Mouse (Mus musculus) CD4-positive, CD25-positive, alpha-beta regulatory T cell, adult 4 months (primary cell): ENCODE results near the gene Psme2. TPM values are rescaled to one million over a fixed set of nuclear protein-coding genes. Genes with fewer than 3 reads are reported as not detected.

Experiments used
- ATAC-seq: one replicate; pipeline ENCODE4 v1.8.0; 2017
- polyA plus RNA-seq, 2 experiments: library from polyadenylated mRNA; unstranded; fragments of 100-300 nt; shearing (Covaris generic); gene quantifications; one replicate each; pipeline ENCODE4 v1.2.1; 2017

Psme2 gene
- polyA plus RNA-seq, 2 experiments from 2014 or later = 853 to 877 TPM

DNA sequence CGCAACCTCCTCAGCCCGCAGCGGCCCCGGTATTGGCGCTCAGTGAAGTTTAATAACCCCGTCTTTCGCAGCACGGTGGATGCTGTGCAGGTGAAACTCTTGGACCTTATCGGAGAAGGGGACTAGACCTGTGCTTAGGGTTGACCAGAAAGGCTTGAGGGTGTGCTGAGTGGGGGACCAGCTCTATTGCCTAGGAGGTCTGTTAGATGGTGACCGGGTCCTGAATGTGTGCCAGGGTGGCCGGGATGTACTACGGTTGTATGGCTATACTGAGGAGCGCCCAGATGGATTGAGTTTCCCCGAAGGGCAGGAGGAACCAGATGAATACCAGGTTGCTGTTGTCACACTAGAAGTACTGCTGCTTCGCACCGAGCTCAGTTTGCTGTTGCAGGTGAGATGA lies 1.3 kb upstream of the Psme2 start:
- ATAC-seq = no peak

DNA sequence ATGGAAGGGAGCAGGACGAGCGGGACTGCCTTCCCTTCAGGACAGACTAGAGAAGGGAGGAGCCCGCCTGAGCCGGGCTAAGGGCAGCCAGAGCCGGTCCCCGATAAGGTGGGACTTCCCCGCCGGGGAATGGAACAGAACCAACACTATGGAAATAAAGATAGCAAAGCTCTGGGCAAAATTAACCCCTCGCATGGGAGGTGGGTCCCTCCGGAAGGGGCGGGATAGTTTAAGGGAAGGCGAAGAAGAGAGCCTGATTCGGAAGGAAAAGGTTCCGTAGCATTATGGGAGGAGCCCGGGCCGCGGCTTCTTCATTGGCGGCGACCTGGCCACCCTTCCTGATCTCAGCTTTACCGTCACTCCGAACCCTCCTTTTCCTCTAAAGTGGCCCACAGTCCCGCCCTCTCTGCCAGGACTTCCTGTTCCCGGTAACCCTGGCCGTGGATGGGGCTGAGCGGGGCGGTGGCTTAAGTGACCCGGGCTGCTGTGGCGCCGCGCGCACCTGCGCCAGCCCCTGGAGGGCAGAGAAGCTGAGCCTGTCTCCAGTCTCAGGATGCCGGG lies 498 bp upstream of the Psme2 start, which contains the start of gene Rnf31:
TSS of gene Rnf31 (plus strand) at position 378 of the 561 bp plus-strand sequence.
- ATAC-seq = peak; percentile 76

DNA sequence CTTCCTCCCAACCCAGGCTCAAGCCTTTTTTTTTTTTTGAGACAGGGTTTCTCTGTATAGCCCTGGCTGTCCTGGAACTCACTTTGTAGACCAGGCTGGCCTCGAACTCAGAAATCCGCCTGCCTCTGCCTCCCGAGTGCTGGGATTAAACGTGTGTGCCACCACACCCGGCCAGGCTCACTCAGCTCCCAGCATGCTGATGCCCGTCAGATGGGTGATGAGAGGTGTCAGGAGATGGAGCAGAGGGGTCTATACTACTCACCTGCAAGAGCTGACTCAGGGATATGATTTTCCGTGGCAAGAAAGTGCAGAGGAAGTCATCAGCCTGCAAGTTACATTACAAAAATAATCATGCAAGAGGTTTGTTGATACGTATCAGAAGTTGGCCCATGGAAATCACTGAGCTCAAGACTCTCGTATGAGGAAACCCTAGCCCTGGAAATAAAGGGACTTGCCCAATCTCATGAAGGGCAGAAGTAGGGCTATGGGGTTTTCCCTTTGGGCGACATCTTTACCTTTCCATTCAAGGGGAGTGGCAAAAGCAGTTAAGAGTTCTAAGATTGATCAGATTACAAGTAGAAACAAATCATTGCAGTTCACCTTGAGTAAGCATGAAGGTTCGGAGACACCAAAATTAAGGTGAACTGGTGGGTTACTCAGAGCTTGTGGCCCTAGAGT lies 1.0 kb downstream of the Psme2 start:
- ATAC-seq = peak; percentile 35

DNA sequence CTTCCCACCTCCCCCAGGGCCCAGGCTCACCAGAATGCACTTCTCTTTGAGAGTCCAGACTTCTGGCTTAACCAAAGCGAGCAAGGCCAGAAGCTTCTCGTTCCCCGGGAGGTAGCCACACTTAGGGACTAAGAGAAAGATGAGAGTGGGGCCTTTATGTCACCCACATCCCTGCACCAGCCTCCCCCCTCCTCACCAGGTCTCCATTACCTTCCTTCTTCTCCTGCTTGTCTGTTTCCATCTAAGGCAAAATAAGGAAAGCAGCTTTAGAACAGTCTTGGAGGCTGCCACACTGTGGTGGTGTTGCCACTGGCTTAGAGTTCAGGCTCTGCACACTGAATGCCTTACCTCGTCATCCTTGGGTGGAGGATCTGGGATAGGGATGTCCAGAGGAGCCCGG lies 1.6 kb downstream of the Psme2 start:
- no peak for ATAC-seq

DNA sequence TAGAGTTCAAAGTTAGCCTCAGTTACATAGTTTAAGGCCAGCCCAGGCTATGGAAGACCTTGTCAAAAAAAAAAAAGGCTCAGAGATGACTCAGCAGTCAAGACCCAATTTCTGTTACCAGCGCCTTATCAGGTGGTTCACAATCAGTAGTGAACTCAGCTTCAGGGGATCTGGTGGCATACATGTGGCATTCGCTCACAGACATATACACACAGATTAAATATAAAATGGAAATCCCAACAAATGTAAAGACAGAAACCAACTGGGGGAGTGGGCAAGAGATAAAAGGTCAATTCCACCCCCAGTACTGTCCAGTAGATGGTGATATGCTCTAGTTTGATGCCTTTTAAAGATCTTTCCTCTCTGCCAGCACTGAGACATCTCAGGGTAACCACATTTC lies 4.8 kb downstream of the Psme2 start:
- no peak for ATAC-seq

DNA sequence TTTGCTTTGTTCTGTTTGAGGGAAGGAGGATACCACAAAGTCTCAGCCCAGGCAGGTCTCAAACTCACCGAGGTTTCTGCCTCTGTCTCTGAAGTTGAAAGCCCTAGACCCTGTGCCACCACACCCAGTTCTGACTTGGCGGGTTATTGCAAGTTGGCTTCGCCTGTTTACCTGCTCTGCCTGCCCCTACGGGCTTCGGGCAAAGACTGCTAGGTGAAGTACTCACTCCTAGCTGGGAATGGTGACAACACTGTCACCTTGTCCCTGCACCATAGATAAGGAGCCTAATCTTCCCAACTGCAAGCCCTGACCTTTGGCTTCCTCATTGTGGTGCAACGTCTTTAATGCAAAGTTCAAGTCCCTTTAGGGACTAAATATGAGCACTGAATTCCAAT lies 5.3 kb downstream of the Psme2 start:
- peak; percentile 30 for ATAC-seq

DNA sequence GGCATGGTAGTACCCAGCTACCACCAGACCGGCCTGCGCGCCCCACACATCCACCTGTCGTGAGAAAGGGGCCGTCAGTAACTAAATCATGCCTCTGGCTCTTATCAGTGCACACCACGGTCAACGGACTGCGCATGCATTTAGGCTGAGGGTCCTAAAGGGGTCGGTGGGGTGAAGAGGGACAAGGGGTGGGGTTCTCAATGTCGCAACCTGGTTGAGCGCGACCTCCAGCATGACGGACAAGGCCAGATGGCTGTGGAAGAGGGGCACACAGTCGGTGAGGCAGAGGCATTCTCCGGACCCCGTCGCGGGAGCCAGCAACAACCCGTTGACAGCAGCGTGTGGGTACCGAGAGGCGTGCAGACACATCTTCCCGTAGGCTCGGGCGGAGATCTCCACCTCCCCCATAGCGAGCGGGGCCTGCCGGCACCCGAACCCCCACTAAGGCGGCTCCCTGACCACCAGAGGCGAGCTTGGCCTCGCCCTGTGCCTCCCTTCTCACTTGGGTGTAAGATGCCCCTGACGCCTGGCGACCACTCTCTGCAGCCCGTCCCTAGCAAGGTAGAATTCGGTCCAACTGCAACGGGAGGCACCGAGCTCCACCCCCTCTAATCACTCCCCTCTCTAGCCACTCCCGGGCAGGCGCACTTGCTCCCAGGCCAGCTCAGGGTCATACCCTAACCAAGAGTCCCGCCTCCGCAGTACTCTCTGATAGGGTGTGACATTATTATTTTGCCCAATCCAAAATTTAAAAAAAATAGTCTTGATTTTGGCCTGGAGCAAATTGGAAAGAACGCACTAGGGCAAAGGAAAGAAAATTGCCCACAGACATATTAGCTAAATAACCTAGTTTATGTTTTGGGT lies 6.0 kb downstream of the Psme2 start, which contains the start of gene Emc9:
TSS of gene Emc9 (minus strand) at position 601 of the 864 bp plus-strand sequence.
- peak; percentile 81 for ATAC-seq

DNA sequence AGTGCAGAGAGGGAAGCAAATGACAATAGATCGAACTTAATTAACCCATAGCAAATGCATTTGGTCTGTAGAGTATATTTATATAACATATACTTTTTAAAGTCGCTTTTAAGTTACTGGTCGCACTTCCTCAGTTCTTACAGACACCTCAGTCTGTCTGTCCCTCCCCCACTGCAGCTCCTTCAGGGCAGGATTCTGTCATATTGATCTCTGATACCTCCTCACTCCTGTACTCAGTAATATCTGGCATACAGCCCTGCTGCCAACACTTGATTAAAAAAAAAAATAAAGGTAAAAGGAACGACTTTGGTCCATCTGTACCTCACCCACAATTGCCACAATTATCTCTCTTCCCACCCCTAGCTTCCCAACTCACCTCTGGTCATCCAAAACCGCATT lies 6.6 kb downstream of the Psme2 start:
- ATAC-seq = no peak

DNA sequence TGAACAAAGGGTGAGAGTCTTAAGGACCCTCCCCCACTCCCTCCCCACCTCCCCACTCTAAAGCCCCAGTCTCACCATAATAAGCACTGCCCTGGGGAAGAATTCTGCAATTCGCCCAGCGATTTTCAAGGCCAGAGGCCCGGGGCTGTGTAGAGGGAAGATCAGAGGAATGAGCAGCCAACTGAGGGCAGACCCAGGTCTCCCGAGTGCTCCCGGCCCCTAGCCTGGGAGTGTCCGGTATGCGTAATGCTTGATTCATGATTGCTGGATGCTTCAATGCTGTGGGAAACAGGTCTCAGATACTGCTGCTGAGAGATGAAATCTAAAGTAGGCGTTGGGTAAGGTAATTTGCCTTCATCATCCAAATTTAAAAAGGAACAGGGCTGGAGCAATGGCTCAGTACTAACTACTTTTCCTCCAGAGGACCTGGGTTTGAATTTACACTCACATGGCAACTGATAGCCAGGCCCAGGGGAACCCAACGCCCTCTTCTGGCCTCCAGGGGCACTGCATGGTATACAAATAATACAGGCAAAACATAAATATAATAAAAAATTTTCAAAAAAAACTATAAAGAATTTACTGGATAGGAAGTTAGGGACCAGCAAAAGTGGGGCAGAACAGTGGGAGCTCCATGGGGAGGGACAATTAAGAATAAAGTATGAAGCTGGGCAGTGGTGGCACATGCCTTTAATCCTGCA lies 8.8 kb downstream of the Psme2 start:
- ATAC-seq = no peak

DNA sequence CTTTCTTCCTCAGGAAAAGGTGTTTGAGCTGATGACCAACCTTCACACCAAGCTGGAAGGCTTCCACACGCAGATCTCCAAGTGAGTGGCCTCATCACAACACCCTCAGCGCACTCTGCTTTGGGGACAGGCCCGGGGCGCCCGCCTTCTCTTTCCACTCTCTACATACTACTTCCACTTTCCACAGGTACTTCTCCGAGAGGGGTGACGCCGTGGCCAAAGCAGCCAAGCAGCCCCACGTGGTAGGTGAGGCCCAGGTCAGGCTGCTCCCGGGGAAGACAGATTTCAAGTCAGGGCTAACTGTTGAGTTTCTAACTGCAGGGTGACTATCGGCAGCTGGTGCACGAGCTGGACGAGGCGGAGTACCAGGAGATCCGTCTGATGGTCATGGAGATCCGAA lies 10.2 kb downstream of the Psme2 start:
- no peak for ATAC-seq

DNA sequence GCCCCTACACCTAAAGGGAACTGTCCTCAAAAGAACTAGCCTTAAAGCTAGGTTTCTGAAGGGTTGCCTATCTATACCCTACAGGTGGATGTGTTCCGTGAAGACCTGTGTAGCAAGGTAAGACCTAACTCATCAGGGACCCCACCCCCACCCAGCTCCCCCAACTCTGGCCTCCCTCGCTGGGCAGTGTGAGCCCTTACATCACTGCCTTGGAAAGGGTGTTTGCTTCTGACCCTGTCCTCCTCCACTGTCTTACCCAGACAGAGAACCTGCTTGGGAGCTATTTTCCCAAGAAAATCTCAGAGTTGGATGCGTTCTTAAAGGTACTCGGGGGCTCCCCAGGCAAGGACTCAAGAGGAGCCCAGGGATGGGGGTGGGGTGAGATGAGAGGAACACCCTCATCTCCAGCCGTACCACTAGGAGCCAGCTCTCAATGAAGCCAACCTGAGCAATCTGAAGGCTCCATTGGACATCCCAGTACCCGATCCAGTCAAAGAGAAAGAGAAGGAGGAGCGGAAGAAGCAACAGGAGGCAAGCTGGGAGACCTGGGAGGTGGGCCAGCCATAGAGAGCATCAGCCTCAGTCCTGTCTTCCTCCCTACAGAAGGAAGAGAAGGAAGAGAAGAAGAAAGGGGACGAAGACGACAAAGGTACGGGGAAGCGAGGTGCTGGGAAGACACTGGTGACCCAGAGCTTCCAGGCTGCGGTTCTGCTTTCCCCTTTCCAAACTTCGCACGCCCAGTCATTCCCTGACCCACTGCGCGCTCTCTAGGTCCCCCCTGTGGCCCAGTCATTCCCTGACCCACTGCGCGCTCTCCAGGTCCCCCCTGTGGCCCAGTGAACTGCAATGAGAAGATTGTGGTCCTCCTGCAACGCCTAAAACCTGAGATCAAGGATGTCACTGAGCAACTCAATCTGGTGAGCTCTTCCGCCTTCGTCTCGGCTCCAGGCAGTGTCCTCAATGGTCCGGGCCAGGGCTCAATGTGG lies 11.1 kb downstream of the Psme2 start:
- ATAC-seq = no peak

DNA sequence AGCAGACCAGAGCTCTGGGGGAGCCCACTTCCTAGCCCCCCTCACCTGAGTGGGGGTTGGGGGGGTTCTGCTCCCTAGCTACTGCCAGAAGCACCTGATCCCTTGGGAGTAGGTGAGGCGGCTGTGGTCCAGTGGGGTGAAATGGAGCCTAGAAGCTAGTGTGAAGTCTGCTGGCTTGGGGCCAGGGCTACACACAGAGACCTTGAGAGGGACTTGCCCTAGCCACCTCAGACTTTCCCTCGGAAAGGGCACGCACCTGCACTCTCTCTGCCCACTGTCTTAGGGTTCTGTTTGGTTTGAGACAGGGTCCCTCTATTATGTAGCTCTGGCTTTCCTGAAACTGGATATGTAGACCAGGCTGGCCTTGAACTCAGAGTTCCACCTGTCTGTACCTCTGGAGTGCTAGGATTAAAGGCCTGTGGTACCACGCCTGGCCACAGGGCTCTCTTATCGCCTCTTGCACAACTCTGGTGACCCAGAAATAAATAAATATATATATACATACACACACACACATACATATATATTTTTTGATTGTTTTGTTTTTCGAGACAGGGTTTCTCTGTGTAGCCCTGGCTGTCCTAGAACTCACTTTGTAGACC lies 12.1 kb downstream of the Psme2 start:
- ATAC-seq = peak; percentile 62

DNA sequence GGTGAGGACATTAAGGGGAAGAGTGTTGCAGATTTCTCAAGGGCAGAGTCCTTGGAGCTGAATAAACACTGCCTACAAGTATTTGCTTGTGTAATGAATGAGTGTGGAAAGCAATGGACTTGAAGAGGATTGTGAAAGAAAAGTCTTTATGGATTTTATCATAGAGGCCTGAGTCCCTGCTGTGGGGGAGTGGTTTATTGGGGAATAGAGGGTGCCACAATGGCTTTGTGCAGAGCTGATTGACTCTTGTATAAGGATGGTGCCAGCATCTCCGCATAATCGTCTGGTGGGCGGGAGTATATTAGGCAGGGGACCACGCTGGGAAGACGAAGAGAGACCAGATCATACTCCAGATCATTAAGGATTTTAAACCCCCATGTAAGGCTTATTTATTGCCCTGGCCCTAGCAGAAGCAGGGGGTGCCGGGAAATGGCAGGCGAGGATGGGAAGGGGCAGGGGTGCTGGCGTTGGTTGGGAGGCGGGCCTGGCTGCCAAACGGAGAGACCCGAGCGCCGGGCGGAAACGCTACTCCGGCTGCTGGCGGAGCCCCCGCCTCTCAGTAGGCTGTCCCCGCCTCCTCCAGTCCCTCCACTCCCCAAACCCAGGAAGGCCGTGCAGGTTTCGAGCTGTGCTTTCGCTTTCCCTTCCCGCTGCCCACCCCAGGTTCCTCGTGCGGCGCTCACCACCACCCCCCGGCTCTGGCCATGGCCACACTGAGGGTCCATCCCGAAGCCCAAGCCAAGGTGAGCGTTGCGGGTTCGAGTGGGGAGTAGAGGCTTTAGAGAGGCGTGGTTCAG lies 12.8 kb downstream of the Psme2 start, which contains the start of gene Psme1:
TSS of gene Psme1 (plus strand) at position 253 of the 797 bp plus-strand sequence.
- peak; percentile 95 for ATAC-seq

DNA sequence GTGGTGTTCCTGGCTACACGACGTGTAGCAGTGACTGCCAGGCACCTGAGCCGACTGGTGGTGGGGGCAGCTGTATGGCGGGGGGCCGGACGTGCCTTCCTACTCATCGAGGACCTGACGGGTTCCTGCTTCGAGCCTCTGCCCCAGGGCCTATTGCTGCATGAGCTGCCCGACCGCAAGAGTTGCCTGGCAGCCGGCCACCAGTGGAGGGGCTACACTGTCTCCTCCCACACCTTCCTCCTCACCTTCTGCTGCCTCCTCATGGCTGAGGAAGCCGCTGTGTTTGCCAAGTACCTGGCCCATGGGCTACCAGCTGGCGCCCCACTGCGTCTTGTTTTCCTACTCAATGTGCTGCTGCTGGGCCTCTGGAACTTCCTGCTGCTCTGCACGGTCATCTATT lies 14.5 kb downstream of the Psme2 start:
- no peak for ATAC-seq

DNA sequence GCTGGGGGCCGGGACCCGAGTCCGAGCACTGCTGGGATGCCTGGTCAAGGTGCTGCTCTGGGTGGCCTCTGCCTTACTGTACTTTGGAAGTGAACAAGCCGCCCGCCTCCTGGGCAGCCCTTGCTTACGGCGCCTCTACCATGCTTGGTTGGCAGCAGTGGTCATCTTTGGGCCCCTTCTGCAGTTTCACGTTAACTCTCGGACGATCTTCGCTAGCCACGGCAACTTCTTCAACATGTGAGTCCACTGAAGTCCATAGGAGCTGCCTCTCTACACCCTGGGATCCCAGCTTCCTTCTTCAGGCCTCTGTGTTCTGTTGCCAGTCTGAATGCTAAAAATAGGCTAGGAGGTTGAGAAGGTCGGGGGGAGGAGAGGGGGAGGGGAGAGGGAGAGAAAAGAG lies 15.2 kb downstream of the Psme2 start:
- no peak for ATAC-seq

DNA sequence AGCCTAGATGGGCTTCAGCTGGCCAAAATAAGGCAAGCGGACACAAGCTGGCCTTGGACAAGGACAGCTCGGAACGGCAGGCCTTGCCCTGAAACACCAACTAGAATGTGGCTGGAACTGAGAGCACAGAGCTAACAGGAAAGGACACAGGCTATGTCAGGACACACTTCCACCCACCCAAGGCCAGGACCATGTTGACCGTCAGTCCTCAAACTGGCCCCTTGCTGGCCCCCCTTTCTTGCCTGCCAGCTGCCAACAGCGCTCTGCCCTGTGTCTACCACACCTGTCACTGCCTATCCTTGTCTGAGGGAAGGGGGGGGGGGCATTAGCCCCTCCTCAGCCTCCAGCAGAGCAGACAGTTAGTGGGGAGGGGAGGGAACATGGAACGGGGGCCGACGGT lies 15.6 kb downstream of the Psme2 start, which contains the start of gene Fitm1:
TSS of gene Fitm1 (plus strand) at position 316 of the 400 bp plus-strand sequence.
- no peak for ATAC-seq

DNA sequence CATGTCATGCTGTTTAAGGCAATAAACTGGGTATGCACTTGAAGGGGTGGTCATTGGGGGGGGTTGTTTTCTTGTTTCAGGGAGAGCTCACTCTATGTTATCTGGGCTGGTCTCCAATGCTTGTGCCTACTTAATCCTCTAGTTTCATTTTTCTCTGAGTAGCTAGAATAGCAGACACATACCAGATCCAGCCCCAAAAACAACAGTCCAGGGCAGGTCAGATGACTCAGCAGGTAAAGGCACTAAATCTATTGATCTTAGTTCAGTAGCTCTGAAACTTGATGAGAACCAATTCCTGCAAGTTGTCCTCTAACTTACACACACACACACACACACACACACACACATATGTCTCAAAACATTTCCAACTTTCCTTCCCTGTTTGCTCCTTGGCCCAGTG lies 19.2 kb downstream of the Psme2 start:
- no peak for ATAC-seq

DNA sequence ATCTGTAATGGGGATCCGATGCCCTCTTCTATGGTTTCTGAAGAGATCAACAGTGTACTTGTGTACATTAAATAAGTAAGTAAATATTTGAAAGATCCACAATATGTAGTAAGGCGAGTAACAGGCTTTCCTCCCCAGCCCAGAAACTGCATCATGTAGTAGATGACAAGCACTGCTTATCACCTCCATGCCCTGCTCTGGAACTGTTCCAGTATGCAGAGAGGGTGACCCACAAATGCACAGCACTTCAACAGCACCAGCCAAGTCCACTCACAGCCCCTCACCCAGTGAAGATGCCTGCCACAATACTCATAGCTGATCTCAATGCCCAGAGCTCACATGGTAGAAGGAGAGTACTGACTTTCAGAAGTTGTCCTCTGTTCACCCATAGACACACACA lies 20.3 kb downstream of the Psme2 start:
- no peak for ATAC-seq

DNA sequence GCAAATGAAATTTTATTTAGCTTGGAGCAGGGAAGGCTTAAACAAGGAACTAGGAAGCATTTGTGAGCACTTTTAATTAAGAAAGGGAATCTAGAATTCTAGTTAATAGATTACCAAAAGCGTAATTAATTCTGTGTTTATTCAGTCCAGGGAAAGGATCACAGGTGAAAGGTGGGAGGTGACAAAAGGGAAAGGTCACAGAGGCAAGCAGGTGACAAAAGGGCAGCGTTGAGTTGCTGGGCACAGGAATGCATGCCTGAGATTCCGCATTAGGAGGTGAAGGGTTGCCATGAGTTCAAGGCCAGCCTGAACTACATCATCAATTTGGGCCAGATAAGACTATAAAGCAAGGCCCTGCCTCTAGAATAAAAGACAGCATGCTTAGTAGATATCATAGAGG lies 23.4 kb downstream of the Psme2 start:
- no peak for ATAC-seq

DNA sequence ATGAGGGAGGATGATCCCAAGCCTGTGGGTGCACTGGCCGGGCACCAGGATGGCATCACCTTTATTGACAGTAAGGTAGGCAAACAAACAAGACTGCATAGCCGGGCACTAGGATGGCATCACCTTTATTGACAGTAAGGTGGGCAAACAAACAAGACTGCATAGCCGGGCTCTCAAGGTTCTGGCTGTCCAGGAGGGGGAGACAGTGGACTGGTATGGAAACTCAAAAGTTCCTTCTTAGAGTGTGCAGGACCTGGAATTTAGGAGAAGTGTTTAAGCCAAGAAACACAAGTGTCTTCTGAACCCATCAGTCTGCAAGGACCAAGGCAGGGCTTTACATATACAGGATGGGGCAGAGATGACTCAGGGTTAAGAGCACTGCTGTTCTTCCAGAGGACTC lies 25.2 kb downstream of the Psme2 start:
- no peak for ATAC-seq
